Mouse (Mus musculus): ENCODE measurements around the gene Odf3.

Odf3 gene

DNA sequence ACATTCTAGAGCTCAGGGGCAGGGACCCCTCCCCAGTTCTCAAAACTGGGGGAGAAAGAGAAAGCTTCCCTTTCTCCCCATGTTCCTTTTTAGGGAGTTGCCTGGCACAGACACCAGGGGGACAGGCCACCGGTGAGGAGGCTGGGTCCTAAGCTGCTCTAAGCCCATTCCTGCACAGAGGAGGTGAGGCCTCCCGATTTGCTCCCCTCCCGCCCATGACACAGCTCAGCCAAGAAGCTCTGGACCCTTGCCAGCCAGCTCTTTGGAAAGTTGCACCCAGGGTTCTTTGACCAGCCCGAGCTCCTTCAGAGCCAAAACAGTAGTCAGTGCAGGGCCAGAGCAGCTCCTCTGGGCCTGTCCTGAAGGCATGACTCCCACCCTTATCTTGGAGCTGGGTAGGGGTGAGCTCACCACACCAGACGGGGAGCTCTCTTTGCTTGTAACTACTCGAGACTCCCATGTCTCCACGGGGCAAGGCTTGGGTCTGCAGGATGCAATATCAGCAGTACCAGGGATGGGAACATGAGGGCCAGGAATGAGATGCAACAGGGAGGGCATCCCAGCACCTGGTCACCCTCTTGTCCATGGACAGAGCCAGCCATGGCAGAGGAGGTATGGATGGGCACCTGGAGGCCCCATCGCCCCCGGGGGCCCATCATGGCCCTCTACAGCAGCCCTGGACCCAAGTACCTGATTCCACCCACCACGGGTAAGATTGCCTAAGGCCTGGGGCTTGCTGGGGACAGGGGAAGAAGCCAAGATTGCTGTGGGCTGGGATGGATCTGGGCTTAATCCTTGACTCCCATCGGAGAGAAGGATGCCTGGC, at the start of gene Odf3:
Gene Odf3, plus strand, starts transcription at position 51 of the 826 bp plus-strand sequence.
- no peak for DNase-seq (ENCODE audit: low read depth)

GRCm38 (mm10) chr7:140798212-140798611, 49.4 kb upstream of the Odf3 start:
- DNase-seq (ENCODE audit: low read depth) = no peak

DNA sequence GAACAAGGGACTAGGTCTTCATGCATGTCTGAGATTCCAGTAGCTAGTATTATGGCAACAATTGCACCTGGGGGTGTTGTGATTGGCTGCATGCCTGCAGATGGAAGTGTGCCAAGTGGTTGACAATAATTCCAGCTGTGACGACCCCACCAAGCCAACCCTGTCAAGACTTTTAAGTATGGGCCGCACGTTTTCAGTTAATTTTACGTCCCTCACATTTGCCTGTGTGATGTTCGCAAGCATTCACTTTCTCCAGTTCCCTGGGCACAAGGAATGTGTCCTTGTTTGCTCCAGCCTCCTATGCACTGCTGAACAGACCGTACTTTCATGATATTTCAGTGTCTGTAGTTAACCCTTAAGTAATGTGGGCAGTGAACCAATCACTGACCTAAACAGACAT, 45.0 kb upstream of the Odf3 start:
- no peak for DNase-seq (ENCODE audit: low read depth)

GRCm38 (mm10) chr7:140805704-140806103, 41.9 kb upstream of the Odf3 start:
- peak; percentile 34 for DNase-seq (ENCODE audit: low read depth)

DNA sequence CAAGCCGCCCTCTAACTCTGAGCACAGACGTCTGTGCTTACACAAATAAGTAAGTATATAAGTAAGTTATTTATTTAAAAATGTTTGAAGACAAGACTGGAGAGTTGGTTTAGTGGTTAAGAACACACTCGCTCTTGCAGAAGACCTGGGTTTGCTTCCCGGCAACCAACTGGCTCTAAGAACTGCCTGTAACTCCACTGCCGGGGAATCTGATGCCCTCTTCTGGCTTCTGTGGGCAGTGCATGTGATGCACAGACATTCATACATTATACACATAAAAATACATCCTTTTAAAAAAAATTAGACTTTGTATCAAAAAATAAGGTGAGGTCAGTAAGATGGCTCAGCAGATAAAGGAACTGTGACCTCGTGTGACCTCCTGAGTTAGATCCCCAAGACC, 37.1 kb upstream of the Odf3 start:
- DNase-seq (ENCODE audit: low read depth) = peak; percentile 16

DNA sequence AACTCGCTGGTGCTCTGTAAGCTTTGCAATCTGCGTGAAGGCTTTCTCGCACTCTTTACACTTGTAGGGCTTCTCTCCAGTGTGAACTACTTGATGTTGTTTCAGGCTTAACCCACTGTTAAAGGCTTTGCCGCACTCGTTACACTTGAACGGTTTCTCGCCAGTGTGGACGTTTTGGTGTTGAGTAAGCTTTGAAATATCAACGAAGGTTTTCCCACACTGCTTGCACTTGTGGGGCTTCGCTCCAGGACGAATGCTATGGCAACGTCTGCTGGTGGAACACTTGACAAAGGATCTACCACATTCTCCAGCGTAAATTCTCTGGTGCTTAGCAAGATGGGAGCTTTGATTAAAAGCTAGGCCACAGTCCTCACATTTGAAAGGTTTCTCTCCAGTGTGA, 35.9 kb upstream of the Odf3 start:
- DNase-seq (ENCODE audit: low read depth) = no peak

DNA sequence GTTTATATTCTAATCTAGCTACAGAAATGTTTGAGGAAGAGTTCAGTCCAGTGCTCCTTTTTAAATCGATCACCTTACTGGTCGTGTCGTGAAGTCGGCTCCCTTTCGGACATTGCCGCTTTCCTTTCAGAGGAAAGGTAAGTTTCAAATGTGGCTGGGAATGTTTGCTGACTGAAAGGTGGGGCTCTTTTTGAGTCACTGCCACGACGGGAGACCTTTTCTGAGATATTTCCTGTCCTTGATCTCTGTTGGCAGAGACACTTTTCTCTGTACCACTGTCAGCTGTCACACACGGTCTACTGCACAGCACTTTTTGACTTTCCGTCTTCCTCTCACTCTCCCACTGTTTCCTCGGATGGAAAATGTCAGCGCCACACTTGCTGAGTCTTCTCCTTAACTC, 34.8 kb upstream of the Odf3 start:
- DNase-seq (ENCODE audit: low read depth) = no peak

DNA sequence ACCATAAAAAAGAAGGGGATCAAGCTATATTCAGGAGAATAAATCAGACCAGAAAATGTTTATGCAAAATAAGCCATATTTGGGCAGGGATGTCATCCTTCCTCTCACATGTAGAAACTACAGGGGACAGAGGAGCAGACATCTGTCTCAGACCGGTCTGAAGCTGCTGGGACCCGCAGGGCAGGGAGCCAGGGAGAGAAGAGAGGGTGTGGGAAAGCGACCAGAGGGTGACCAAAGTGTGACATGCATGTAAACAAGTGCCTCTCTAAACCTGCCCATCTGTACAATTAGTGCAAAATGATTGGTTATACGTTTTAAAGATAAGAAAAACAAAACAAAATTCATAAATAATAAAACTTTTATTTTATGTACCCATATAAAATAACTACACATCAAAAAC, 27.4 kb upstream of the Odf3 start:
- no peak for DNase-seq (ENCODE audit: low read depth)

GRCm38 (mm10) chr7:140821305-140821652, 26.3 kb upstream of the Odf3 start:
- DNase-seq (ENCODE audit: low read depth) = no peak

DNA sequence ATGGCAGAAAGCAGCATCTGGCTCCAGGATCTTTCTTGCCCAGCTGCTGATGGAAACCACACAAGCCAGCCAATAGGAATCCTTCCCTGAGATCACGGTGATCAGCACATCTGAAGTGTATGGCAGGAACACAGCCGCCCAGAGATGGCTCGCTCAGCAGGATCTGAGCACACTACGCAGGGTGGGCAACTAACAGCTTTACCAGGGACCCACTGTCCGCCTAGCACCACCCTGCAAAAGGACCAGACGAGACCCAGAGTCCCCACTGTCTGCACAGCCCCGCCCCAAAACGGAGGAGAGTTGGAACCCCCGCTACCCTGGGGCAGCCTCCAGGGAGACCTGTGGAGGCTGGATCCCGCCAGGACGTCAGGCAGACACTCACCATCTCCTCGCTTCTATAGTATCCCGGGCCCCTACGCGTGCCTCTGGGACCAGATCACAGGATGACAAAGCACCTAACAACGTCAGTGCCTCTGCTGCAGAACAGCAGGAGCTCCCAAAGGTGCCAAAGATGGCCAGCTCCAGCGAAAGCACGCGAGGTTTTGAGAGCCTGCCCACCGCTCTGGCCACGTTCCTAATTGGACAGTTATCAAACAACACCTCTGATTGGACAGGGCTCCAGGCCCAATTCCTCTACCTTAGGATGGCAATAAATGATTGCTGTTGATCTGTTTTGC, 25.8 kb upstream of the Odf3 start, which contains the start of gene Zfp941:
Gene Zfp941, minus strand, starts transcription at position 526 of the 677 bp plus-strand sequence.
- peak; percentile 42 for DNase-seq (ENCODE audit: low read depth)

- no peak for DNase-seq (ENCODE audit: low read depth)
Measured at GRCm38 (mm10) chr7:140822731-140823130, 24.9 kb upstream of the Odf3 start.

DNA sequence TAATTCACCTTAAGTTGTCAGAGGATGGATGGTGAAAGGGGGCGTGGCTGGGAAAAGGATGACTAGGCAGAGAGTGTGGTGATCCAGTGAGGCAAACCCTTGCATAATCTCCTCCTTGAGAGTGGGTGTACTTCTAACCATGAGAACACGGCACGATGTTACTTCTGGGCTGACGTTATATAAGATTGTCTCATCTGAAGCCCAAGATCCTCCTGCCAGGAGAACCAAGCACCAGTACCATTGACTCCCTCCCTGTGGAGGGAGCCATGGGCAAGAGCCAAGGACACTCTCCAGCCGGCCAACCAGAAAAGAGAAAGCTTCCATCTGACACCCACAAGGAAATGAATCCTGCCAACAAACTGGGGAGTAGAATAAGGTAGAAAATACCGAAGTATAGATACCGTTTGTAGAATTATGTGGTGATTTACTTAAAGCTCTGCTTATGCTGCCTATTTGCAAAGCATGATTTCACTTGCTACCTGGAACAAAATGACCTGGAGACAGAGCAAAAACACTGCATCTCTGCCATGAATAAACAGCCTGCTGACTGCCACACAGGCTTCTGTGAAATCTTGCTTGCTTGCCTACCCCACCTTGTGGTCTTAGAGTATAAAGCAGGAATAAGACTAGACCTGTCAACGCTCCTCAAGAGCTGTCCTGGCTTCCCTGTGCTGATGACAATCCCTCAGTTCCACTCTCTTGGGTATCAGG, 19.3 kb upstream of the Odf3 start:
- no peak for DNase-seq (ENCODE audit: low read depth)

GRCm38 (mm10) chr7:140831447-140831846, 16.2 kb upstream of the Odf3 start:
- no peak for DNase-seq (ENCODE audit: low read depth)

- DNase-seq (ENCODE audit: low read depth) = no peak
Measured at GRCm38 (mm10) chr7:140833341-140833740, 14.3 kb upstream of the Odf3 start.

DNA sequence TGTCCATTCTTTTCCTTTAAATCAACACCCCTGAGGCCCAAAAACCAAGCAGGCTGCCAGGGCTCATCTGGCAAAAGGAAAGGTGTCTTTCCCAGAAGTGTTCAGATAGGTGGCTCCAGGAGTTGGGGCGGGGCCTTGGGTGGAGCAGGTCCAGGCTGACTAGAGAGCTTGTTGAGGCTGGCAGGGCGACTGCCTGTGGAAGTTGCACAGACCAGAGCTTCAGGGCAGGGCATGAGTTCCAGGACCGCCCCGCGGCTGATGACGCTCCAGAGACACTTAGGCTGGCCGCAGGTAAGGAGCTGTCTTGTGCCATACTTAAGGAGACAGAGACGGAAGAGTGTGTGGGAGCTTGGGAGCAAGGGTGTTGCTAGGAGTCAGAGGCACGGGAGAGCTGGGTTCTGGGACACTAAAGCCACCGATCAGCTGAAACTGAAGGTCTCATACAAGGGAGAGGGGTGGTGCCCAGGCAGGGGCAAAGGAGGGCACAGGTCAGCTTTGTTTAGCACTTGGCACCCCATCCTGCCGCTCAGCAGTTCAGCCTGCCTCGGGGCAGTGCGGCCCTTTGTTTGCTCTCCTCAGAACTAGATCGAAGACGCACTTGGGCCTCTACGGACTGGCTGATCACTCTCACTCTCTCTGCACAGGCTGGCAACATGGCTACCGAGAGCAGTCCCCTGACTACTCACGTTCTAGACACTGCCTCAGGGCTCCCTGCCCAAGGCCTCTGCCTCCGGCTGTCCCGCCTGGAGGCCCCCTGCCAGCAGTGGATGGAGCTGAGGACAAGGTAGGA, 12.4 kb upstream of the Odf3 start, which contains the start of gene Urah:
Gene Urah, plus strand, starts transcription at position 51 of the 790 bp plus-strand sequence.
- no peak for DNase-seq (ENCODE audit: low read depth)

DNA sequence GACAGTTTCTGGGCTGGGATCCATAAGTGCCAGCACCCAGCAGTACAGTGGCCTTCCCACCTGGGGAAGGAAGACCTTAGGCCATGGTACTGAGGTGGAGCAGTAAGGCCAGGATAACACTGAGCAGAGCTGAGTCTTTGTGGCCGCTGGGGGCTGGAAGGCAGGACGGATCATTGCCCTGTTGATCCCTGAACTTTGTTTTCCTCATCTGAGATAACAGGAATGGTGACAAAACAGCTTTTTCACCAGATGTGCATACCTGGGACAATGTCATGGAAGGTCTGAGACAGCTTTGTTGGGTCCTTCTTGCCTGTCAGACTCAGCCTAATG, 11.9 kb upstream of the Odf3 start:
- DNase-seq (ENCODE audit: low read depth) = no peak

DNA sequence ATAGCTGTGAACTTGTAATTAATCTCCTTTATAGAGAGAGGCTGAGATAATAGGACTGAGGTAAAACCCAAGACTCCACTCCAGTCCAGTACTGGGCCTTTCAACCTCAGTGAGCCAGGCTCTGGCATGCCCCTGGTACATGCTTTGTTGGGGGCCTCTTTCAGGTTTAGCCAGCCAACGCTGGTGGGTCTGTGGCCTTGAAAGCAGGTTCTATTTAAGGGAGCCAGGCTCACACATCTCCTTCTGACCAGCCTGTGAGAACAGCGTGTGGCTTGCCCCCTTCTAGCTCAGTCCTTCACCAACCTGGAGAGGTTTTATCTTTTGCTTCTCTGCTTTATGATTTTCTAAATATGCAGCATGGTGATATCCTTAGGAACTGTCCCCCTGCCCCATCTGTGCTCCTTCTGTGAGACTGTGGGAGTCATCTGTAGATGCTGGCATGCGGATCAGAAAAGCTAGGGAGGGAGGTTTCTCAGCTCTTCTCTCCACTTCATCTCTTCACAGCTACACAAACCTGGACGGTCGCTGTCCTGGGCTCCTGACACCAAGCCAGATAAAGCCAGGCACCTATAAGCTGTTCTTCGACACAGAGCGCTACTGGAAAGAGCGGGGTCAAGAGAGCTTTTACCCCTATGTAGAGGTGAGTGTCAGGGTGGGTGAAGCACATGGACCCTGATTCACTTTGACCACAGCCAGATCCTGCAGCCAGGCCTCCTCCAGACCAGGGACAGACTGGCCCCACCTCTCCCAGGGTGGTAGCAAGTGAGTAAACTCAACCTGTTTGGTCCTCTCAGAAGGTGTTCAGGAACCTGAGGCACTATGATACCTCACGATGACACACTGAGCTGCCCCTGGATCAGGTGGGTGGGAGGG, 11.1 kb upstream of the Odf3 start:
- no peak for DNase-seq (ENCODE audit: low read depth)

DNA sequence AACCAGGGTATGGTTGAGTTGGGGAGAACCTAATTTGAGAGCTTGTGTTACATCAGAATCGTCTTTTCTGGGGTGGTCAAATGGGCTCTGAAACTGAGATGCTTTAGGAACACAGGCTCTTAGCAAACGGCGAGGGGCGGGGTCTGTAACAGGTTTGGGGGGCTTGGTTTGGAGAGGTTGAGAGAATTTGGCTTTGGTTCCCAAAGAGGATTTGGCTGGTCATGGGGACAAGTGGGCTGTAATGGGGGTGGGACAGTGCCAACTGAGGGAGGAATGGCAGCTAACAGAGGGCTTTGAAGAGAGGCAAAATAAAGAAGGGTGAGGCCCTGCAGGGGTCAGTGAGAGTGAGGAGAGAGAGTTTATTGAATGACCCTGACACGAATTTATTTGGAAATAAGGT, 8.0 kb upstream of the Odf3 start:
- no peak for DNase-seq (ENCODE audit: low read depth)

GRCm38 (mm10) chr7:140840750-140841735, 6.6 kb upstream of the Odf3 start:
- DNase-seq (ENCODE audit: low read depth) = no peak

DNA sequence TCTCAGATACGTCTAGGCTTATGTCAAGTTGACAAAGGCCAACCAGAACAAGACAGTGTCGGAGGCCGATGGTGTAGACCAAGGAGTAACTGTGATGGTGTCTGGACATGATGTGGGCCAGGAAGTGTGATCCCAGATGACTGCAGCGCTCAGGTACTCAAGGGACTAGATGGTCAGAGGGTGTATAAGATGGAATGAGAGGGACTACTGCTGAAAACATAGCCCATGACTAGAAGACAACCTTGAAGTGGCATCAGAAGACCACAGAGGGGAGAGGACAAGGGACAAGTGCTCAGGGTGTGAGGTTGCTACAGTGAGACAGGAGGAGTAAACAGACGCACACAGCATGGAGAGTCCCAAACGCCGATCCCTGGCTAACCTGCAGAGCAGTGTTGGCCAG, 3.8 kb upstream of the Odf3 start:
- no peak for DNase-seq (ENCODE audit: low read depth)

Data from c-Kit-positive CD71-positive TER-119-negative erythroid progenitor cells, embryonic 14.5 days (primary cell).